Mouse (Mus musculus) cerebellum, adult 9-10 months (tissue): ENCODE results near the gene Rhobtb1.

Experiments
- DNase-seq: peaks from one replicate; pipeline ENCODE4 v3.0.0; 2022

Rhobtb1 gene

GRCm38 (mm10) chr10:69248261-69249160 lies 97.3 kb downstream of the Rhobtb1 start:
- no peak for DNase-seq

GRCm38 (mm10) chr10:69251254-69251653 lies 100.0 kb downstream of the Rhobtb1 start:
- no peak for DNase-seq

GRCm38 (mm10) chr10:69252112-69253074 lies 101.2 kb downstream of the Rhobtb1 start:
- DNase-seq = no peak

- no peak for DNase-seq
Measured at GRCm38 (mm10) chr10:69253075-69253685, 101.9 kb downstream of the Rhobtb1 start.

- DNase-seq = no peak
Measured at GRCm38 (mm10) chr10:69253686-69254080, 102.4 kb downstream of the Rhobtb1 start.

GRCm38 (mm10) chr10:69254390-69254847 lies 103.2 kb downstream of the Rhobtb1 start:
- no peak for DNase-seq

- DNase-seq = no peak
Measured at GRCm38 (mm10) chr10:69255594-69255993, 104.4 kb downstream of the Rhobtb1 start.

- no peak for DNase-seq
Measured at GRCm38 (mm10) chr10:69257592-69258133, 106.4 kb downstream of the Rhobtb1 start.

GRCm38 (mm10) chr10:69258588-69258987 lies 107.4 kb downstream of the Rhobtb1 start:
- no peak for DNase-seq

- DNase-seq = no peak
Measured at GRCm38 (mm10) chr10:69259161-69259560, 107.9 kb downstream of the Rhobtb1 start.

GRCm38 (mm10) chr10:69259929-69260328 lies 108.7 kb downstream of the Rhobtb1 start:
- no peak for DNase-seq

- DNase-seq = no peak
Measured at GRCm38 (mm10) chr10:69262918-69263822, 111.9 kb downstream of the Rhobtb1 start.

- no peak for DNase-seq
Measured at GRCm38 (mm10) chr10:69263906-69264305, 112.7 kb downstream of the Rhobtb1 start.

GRCm38 (mm10) chr10:69265421-69265820 lies 114.2 kb downstream of the Rhobtb1 start:
- DNase-seq = no peak

- DNase-seq = no peak
Measured at GRCm38 (mm10) chr10:69268061-69268643, 116.9 kb downstream of the Rhobtb1 start.

- DNase-seq = no peak
Measured at GRCm38 (mm10) chr10:69271436-69271835, 120.2 kb downstream of the Rhobtb1 start.

- DNase-seq = no peak
Measured at GRCm38 (mm10) chr10:69274275-69274674, 123.0 kb downstream of the Rhobtb1 start.

- no peak for DNase-seq
Measured at GRCm38 (mm10) chr10:69274705-69275104, 123.5 kb downstream of the Rhobtb1 start.

- DNase-seq = no peak
Measured at GRCm38 (mm10) chr10:69275811-69276775, 124.9 kb downstream of the Rhobtb1 start.

- DNase-seq = no peak
Measured at GRCm38 (mm10) chr10:69276920-69277435, 125.7 kb downstream of the Rhobtb1 start.
